8 mouse cellular contexts compared by ENCODE assay signal in the genomic region with DNA sequence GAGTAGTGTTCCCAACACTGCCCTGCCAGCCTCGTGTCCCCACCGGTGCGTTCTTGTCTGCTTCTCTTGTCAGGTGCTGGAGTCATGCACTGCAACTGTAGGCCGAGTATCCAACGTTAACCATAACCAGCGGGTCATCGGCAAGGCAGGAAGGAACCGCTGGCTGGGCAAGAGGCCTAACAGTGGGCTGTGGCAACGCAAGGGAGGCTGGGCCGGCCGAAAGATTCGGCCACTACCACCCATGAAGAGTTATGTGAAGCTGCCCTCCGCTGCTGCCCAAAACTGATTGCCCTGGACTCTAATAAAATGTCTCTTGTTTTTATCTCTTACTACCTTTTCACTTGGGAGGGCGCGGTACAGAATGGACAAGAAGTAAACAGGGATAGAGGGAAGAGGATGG. TPM values are rescaled to one million over a fixed set of nuclear protein-coding genes. Genes with fewer than 3 reads are reported as not detected.
DNase-seq lines count a peak whose midpoint lies in the region; ATAC-seq lines count a peak whose summit lies in the region.

No protein-coding gene starts in this region.

- H3K4me3 ChIP-seq in kidney, embryonic 15.5 days (replicated peaks) = peak overlapping the region; percentile 74
- peak overlapping the region; percentile 79 for H3K4me3 ChIP-seq in brown adipose tissue, adult 24 weeks (ENCODE audit: insufficient read depth, low read depth, low read length)
- peak overlapping the region; percentile 62 for H3K4me3 ChIP-seq in hindbrain, embryonic 14.5 days (replicated peaks; ENCODE audit: low read length)
- H3K4me3 ChIP-seq in midbrain, embryonic 13.5 days (replicated peaks) = peak overlapping the region; percentile 72

- ATAC-seq in kidney, embryonic 15.5 days (replicated peaks; ENCODE audit: low FRiP score) = no peak
- no peak for ATAC-seq in hindbrain, embryonic 14.5 days (ENCODE audit: low FRiP score)
- ATAC-seq in midbrain, embryonic 13.5 days = no peak

- WGBS in kidney, embryonic 15.5 days = 28% methylated on average over 15 of the region's 15 CpGs
- WGBS in hindbrain, embryonic 14.5 days = 38% methylated on average over 15 of the region's 15 CpGs
- WGBS in midbrain, embryonic 13.5 days = 41% methylated on average over 15 of the region's 15 CpGs

- H3K36me3 ChIP-seq in kidney, embryonic 15.5 days = peaks cover 36% of the 10 kb centered on the region
- H3K36me3 ChIP-seq in hindbrain, embryonic 14.5 days (replicated peaks; ENCODE audit: control insufficient read depth, insufficient read depth) = peaks cover 29% of the 10 kb centered on the region
- H3K36me3 ChIP-seq in midbrain, embryonic 13.5 days = peaks cover 30% of the 10 kb centered on the region

- no peaks in the 10 kb centered on the region for H3K27me3 ChIP-seq in kidney, embryonic 15.5 days
- no peaks in the 10 kb centered on the region for H3K27me3 ChIP-seq in hindbrain, embryonic 14.5 days (ENCODE audit: control insufficient read depth, insufficient read depth, low read length)
- H3K27me3 ChIP-seq in midbrain, embryonic 13.5 days = no peaks in the 10 kb centered on the region

- DNase-seq in kidney, adult 8-10 months = no peak
- no peak for DNase-seq in hindbrain, embryonic 14.5 days (ENCODE audit: low spot score)
- no peak for DNase-seq in urinary bladder, adult 2 months (ENCODE audit: low spot score)
- no peak for DNase-seq in embryo, embryonic 10 days (ENCODE audit: low spot score)
- no peak for DNase-seq in cerebellum, postnatal 10 days

- peak overlapping the region; percentile 80 for H3K4me2 ChIP-seq in kidney, embryonic 15.5 days
- H3K4me2 ChIP-seq in hindbrain, embryonic 14.5 days (replicated peaks) = peak overlapping the region; percentile 83
- H3K4me2 ChIP-seq in midbrain, embryonic 13.5 days (replicated peaks) = peak overlapping the region; percentile 84

- H3K27ac ChIP-seq in kidney, embryonic 15.5 days = peak overlapping the region; percentile 98
- H3K27ac ChIP-seq in brown adipose tissue, adult 24 weeks (replicated peaks; ENCODE audit: low read depth, low read length) = peak overlapping the region; percentile 88
- H3K27ac ChIP-seq in hindbrain, embryonic 14.5 days = peak overlapping the region; percentile 93
- H3K27ac ChIP-seq in midbrain, embryonic 13.5 days = peak overlapping the region; percentile 95

- H3K4me1 ChIP-seq in kidney, embryonic 15.5 days = peaks cover 53% of the 10 kb centered on the region
- H3K4me1 ChIP-seq in brown adipose tissue, adult 24 weeks (ENCODE audit: control insufficient read depth, insufficient read depth, insufficient read length, low read length) = peaks cover 12% of the 10 kb centered on the region
- peaks cover 35% of the 10 kb centered on the region for H3K4me1 ChIP-seq in hindbrain, embryonic 14.5 days (replicated peaks; ENCODE audit: control insufficient read depth, insufficient read depth, low read length)
- peaks cover 53% of the 10 kb centered on the region for H3K4me1 ChIP-seq in midbrain, embryonic 13.5 days (replicated peaks)

- H3K9me3 ChIP-seq in kidney, embryonic 15.5 days (replicated peaks) = no peaks in the 10 kb centered on the region
- no peaks in the 10 kb centered on the region for H3K9me3 ChIP-seq in hindbrain, embryonic 14.5 days (ENCODE audit: control insufficient read depth, low read length)
- H3K9me3 ChIP-seq in midbrain, embryonic 13.5 days = no peaks in the 10 kb centered on the region

- H3K9ac ChIP-seq in kidney, embryonic 15.5 days = peak overlapping the region; percentile 24
- peak overlapping the region; percentile 94 for H3K9ac ChIP-seq in hindbrain, embryonic 14.5 days
- peak overlapping the region; percentile 93 for H3K9ac ChIP-seq in midbrain, embryonic 13.5 days (replicated peaks)

RNA-seq across cellular contexts. Expression of a gene that starts 0.3 kb away (rescaled TPM):
- 55.5 and 59.2 TPM in 2 replicates for polyA plus RNA-seq in kidney, embryonic 15.5 days (2015; fragmentation: Nextera tagmentation; extraction: Ambion mirVana)
- polyA plus RNA-seq in brown adipose tissue, adult 24 weeks (2012; ENCODE audit: insufficient read depth, insufficient read length, missing spikeins) = 8.9 and 13.8 TPM in 2 replicates
- 29.7 and 30.2 TPM in 2 replicates for polyA plus RNA-seq in hindbrain, embryonic 14.5 days (2014; fragmentation: Nextera tagmentation; extraction: Ambion mirVana)
- 41.6 and 46.3 TPM in 2 replicates for polyA plus RNA-seq in midbrain, embryonic 13.5 days (2015; fragmentation: Nextera tagmentation; extraction: Ambion mirVana)
- polyA plus RNA-seq in urinary bladder, adult 2 months (2012; rRNA removed) = 23.5 and 29.9 TPM in 2 replicates

RNA-seq across cellular contexts. Expression of a gene that starts 3.8 kb away (rescaled TPM):
- 108 and 124 TPM in 2 replicates for polyA plus RNA-seq in kidney, embryonic 15.5 days (2015; fragmentation: Nextera tagmentation; extraction: Ambion mirVana)
- 118 and 151 TPM in 2 replicates for polyA plus RNA-seq in brown adipose tissue, adult 24 weeks (2012; ENCODE audit: insufficient read depth, insufficient read length, missing spikeins)
- 66.5 and 71.2 TPM in 2 replicates for polyA plus RNA-seq in hindbrain, embryonic 14.5 days (2014; fragmentation: Nextera tagmentation; extraction: Ambion mirVana)
- polyA plus RNA-seq in midbrain, embryonic 13.5 days (2015; fragmentation: Nextera tagmentation; extraction: Ambion mirVana) = 75.1 and 89.5 TPM in 2 replicates
- polyA plus RNA-seq in urinary bladder, adult 2 months (2012; rRNA removed) = 49.8 and 54.6 TPM in 2 replicates

RNA-seq across cellular contexts. Expression of a gene that starts 4.0 kb away (rescaled TPM):
- 36.9 and 42.4 TPM in 2 replicates for polyA plus RNA-seq in kidney, embryonic 15.5 days (2015; fragmentation: Nextera tagmentation; extraction: Ambion mirVana)
- polyA plus RNA-seq in brown adipose tissue, adult 24 weeks (2012; ENCODE audit: insufficient read depth, insufficient read length, missing spikeins) = 15.7 and 15.9 TPM in 2 replicates
- 26.2 and 30.5 TPM in 2 replicates for polyA plus RNA-seq in hindbrain, embryonic 14.5 days (2014; fragmentation: Nextera tagmentation; extraction: Ambion mirVana)
- polyA plus RNA-seq in midbrain, embryonic 13.5 days (2015; fragmentation: Nextera tagmentation; extraction: Ambion mirVana) = 49.1 and 54.1 TPM in 2 replicates
- 16.5 and 21.6 TPM in 2 replicates for polyA plus RNA-seq in urinary bladder, adult 2 months (2012; rRNA removed)

RNA-seq across cellular contexts. Expression of a gene that starts 20.5 kb away (rescaled TPM):
- 120 and 138 TPM in 2 replicates for polyA plus RNA-seq in kidney, embryonic 15.5 days (2015; fragmentation: Nextera tagmentation; extraction: Ambion mirVana)
- 0.42 TPM in 1 of 2 replicates, not detected in the other for polyA plus RNA-seq in brown adipose tissue, adult 24 weeks (2012; ENCODE audit: insufficient read depth, insufficient read length, missing spikeins)
- polyA plus RNA-seq in hindbrain, embryonic 14.5 days (2014; fragmentation: Nextera tagmentation; extraction: Ambion mirVana) = 19.2 and 20.6 TPM in 2 replicates
- 33.4 and 37.5 TPM in 2 replicates for polyA plus RNA-seq in midbrain, embryonic 13.5 days (2015; fragmentation: Nextera tagmentation; extraction: Ambion mirVana)
- polyA plus RNA-seq in urinary bladder, adult 2 months (2012; rRNA removed) = 14.9 and 21.1 TPM in 2 replicates

RNA-seq across cellular contexts. Expression of a gene that starts 24.3 kb away (rescaled TPM):
- 63.9 and 65.4 TPM in 2 replicates for polyA plus RNA-seq in kidney, embryonic 15.5 days (2015; fragmentation: Nextera tagmentation; extraction: Ambion mirVana)
- polyA plus RNA-seq in brown adipose tissue, adult 24 weeks (2012; ENCODE audit: insufficient read depth, insufficient read length, missing spikeins) = 19.7 and 20.6 TPM in 2 replicates
- 41.6 and 44.7 TPM in 2 replicates for polyA plus RNA-seq in hindbrain, embryonic 14.5 days (2014; fragmentation: Nextera tagmentation; extraction: Ambion mirVana)
- 48.1 and 49.9 TPM in 2 replicates for polyA plus RNA-seq in midbrain, embryonic 13.5 days (2015; fragmentation: Nextera tagmentation; extraction: Ambion mirVana)
- 37.1 and 44.6 TPM in 2 replicates for polyA plus RNA-seq in urinary bladder, adult 2 months (2012; rRNA removed)

Comparison
In these comparisons a context has a peak if more than half of its experiments do, and no peak if none do; other contexts are left out.
1. H3K9ac ChIP-seq: peak in every context shown above with its lines; median percentile 94 in hindbrain, embryonic 14.5 days; 93 in midbrain, embryonic 13.5 days; 24 in kidney, embryonic 15.5 days.